Comparison of ENCODE assay signal across 10 mouse cellular contexts in genomic region chr4:76259636-76260035, GRCm38 (mm10).
DNase-seq lines count a peak whose midpoint lies in the region; ATAC-seq lines count a peak whose summit lies in the region.
"Had no signal": no experiment of that assay in that cellular context is flagged by ENCODE, and none has a peak within 500 bp of the region (broad histone marks: within the 10 kb centered on the region; RNA-seq: fewer than 3 reads in every experiment).

No protein-coding gene starts in this region.

- H3K4me1 ChIP-seq in neural tube, embryonic 14.5 days (ENCODE audit: control insufficient read depth, insufficient read depth, low read length) = 0 out of 2 replicates have a peak, but pooled peaks cover 5% of the 10 kb centered on the region
- H3K4me1 ChIP-seq in neural tube, embryonic 15.5 days = peaks cover 15% of the 10 kb centered on the region
- H3K4me1 ChIP-seq in hindbrain, embryonic 16.5 days (ENCODE audit: control insufficient read depth, insufficient read depth, low read depth, low read length) = peaks cover 10% of the 10 kb centered on the region

- H3K27me3 ChIP-seq in neural tube, embryonic 14.5 days (ENCODE audit: control insufficient read depth, insufficient read depth, low read length) = no peaks in the 10 kb centered on the region
- H3K27me3 ChIP-seq in neural tube, embryonic 15.5 days (replicated peaks) = no peaks in the 10 kb centered on the region
- H3K27me3 ChIP-seq in hindbrain, embryonic 16.5 days (replicated peaks; ENCODE audit: control insufficient read depth, insufficient read depth, low read length) = no peaks in the 10 kb centered on the region
- H3K27me3 ChIP-seq: limb, embryonic 15.5 days had no signal

- 43% methylated on average over 2 of the region's 2 CpGs for WGBS in neural tube, embryonic 14.5 days
- 48% methylated on average over 2 of the region's 2 CpGs for WGBS in neural tube, embryonic 15.5 days
- 56% methylated on average over 2 of the region's 2 CpGs for WGBS in hindbrain, embryonic 16.5 days

- H3K36me3 ChIP-seq in neural tube, embryonic 14.5 days (ENCODE audit: control insufficient read depth, insufficient read depth, low read length) = no peaks in the 10 kb centered on the region
- no peaks in the 10 kb centered on the region for H3K36me3 ChIP-seq in neural tube, embryonic 15.5 days
- H3K36me3 ChIP-seq in hindbrain, embryonic 16.5 days (ENCODE audit: control insufficient read depth, insufficient read depth, low read length) = no peaks in the 10 kb centered on the region
- H3K36me3 ChIP-seq: limb, embryonic 15.5 days had no signal

- no peak overlapping the region for H3K27ac ChIP-seq in neural tube, embryonic 14.5 days (ENCODE audit: low read depth, low read length)
- no peak overlapping the region for H3K27ac ChIP-seq in neural tube, embryonic 15.5 days (replicated peaks)
- 0 out of 2 replicates have a peak overlapping the region, but pooled peaks have one; percentile 39 for H3K27ac ChIP-seq in hindbrain, embryonic 16.5 days (ENCODE audit: low read depth, low read length)
- H3K27ac ChIP-seq: limb, embryonic 15.5 days had no signal

- no peak overlapping the region for H3K4me2 ChIP-seq in neural tube, embryonic 14.5 days (ENCODE audit: low read depth, low read length)
- no peak overlapping the region for H3K4me2 ChIP-seq in neural tube, embryonic 15.5 days
- H3K4me2 ChIP-seq in hindbrain, embryonic 16.5 days (ENCODE audit: low read length) = no peak overlapping the region
- H3K4me2 ChIP-seq: limb, embryonic 15.5 days had no signal

- H3K9me3 ChIP-seq in neural tube, embryonic 14.5 days (ENCODE audit: control insufficient read depth, low read length) = no peaks in the 10 kb centered on the region
- no peaks in the 10 kb centered on the region for H3K9me3 ChIP-seq in neural tube, embryonic 15.5 days (replicated peaks)
- H3K9me3 ChIP-seq in hindbrain, embryonic 16.5 days (ENCODE audit: control insufficient read depth, low read length) = no peaks in the 10 kb centered on the region
- H3K9me3 ChIP-seq: limb, embryonic 15.5 days had no signal

- no peak overlapping the region for H3K4me3 ChIP-seq in neural tube, embryonic 14.5 days (ENCODE audit: low read depth, low read length)
- no peak overlapping the region for H3K4me3 ChIP-seq in neural tube, embryonic 15.5 days (replicated peaks)
- H3K4me3 ChIP-seq in hindbrain, embryonic 16.5 days (ENCODE audit: low read length) = no peak overlapping the region
- H3K4me3 ChIP-seq: limb, embryonic 15.5 days had no signal

- DNase-seq in adrenal gland, adult 2 months = peak; percentile 47
- no peak for DNase-seq in adrenal gland, adult 18-20 months (ENCODE audit: low spot score in 2 of 2)
- DNase-seq in retina, embryonic 14.5 days (ENCODE audit: low spot score) = peak; percentile 72
- DNase-seq in right cerebral cortex, postnatal 10 days (ENCODE audit: low spot score in 2 of 2) = no peak
- no peak for DNase-seq in right cerebral cortex, postnatal 36 days (ENCODE audit: low spot score in 2 of 2)
- DNase-seq: lung, postnatal 36 days had no signal

- no peak overlapping the region for H3K9ac ChIP-seq in neural tube, embryonic 14.5 days (replicated peaks; ENCODE audit: low read depth, low read length)
- no peak overlapping the region for H3K9ac ChIP-seq in neural tube, embryonic 15.5 days (replicated peaks)
- H3K9ac ChIP-seq in hindbrain, embryonic 16.5 days (ENCODE audit: low read depth, low read length) = no peak overlapping the region
- H3K9ac ChIP-seq: limb, embryonic 15.5 days had no signal

- ATAC-seq in neural tube, embryonic 14.5 days (ENCODE audit: low read depth) = 0 out of 2 replicates have a peak, but pooled peaks have one; percentile 25
- ATAC-seq in neural tube, embryonic 15.5 days (ENCODE audit: low FRiP score) = no peak
- ATAC-seq in hindbrain, embryonic 16.5 days = peak; percentile 48; the same call in 1 of the 2 replicates

Comparison
In these comparisons a context has a peak if more than half of its experiments do, and no peak if none do; other contexts are left out.
1. DNase-seq: peak in adrenal gland, adult 2 months (single experiment) and retina, embryonic 14.5 days (single experiment); none in adrenal gland, adult 18-20 months (0 of 2), right cerebral cortex, postnatal 10 days (0 of 2) and right cerebral cortex, postnatal 36 days (0 of 2).